Mouse (Mus musculus): ENCODE data around the gene Tmem104.

- TF ChIP-seq CTCF (IDR thresholded peaks at IDR 0.05; ENCODE audit: control insufficient read depth, insufficient read depth, insufficient read length) = no peak
- TF ChIP-seq MAX (IDR thresholded peaks at IDR 0.05) = no peak
- no peak for TF ChIP-seq MYOG (IDR thresholded peaks at IDR 0.05; ENCODE audit: control insufficient read depth, extremely low read depth, insufficient read length)
- TF ChIP-seq USF1 (IDR thresholded peaks at IDR 0.05; ENCODE audit: low read depth) = no peak
- no peak for TF ChIP-seq MYOD1 (IDR thresholded peaks at IDR 0.05; ENCODE audit: control insufficient read depth, insufficient read length, low read depth)
Measured at GRCm38 (mm10) chr11:115173549-115174339, 13.5 kb upstream of the Tmem104 start.

Data from C2C12 (cell line).